Mouse (Mus musculus) forebrain, embryonic 16.5 days (tissue): ENCODE measurements around the gene Dclk3. TPM values are rescaled to one million over a fixed set of nuclear protein-coding genes. Genes with fewer than 3 reads are reported as not detected.

Experiments used
- ATAC-seq: fragments of 200-750 bp; cut with Nextera tagmentation; 2 replicates; pipeline ENCODE4 v1.8.0; 2017; ENCODE audit warnings: mild to moderate bottlenecking, moderate library complexity
- H3K27ac ChIP-seq: fragments of 300-500 bp; sonication (generic); 2 replicates; pipeline ENCODE4 v1.5.1; 2014; ENCODE audit warnings: low read length, control low read depth
- H3K27me3 ChIP-seq: fragments of 300-500 bp; sonication (generic); replicated peaks from 2 replicates; pipeline ENCODE4 v1.6.1; 2014; ENCODE audit warnings: low read length; ENCODE audit not compliant: control insufficient read depth, insufficient read depth
- H3K36me3 ChIP-seq: fragments of 300-500 bp; sonication (generic); 2 replicates; pipeline ENCODE4 v1.6.1; 2014; ENCODE audit not compliant: control insufficient read depth, insufficient read depth
- H3K4me1 ChIP-seq: fragments of 300-500 bp; sonication (generic); replicated peaks from 2 replicates; pipeline ENCODE4 v1.6.1; 2014; ENCODE audit warnings: low read length; ENCODE audit not compliant: control insufficient read depth, insufficient read depth
- H3K4me2 ChIP-seq: fragments of 300-500 bp; sonication (generic); 2 replicates; pipeline ENCODE4 v1.6.1; 2014; ENCODE audit warnings: mild to moderate bottlenecking, low read length, control low read depth
- H3K4me3 ChIP-seq: fragments of 300-500 bp; sonication (generic); replicated peaks from 2 replicates; pipeline ENCODE4 v1.5.1; 2014; ENCODE audit warnings: mild to moderate bottlenecking, low read length, control low read depth
- H3K9ac ChIP-seq: fragments of 300-500 bp; sonication (generic); replicated peaks from 2 replicates; pipeline ENCODE4 v1.6.1; 2014; ENCODE audit warnings: low read depth, low read length, control low read depth
- H3K9me3 ChIP-seq: fragments of 300-500 bp; sonication (generic); 2 replicates; pipeline ENCODE4 v1.6.1; 2016; ENCODE audit warnings: low read length; ENCODE audit not compliant: control insufficient read depth
- WGBS: fragments of 180-500 bp; shearing (Covaris S2); extraction: QIAGEN DNeasy Blood & Tissue Kit; methylation state at CpG from one replicate; pipeline ENCODE4 v1.1.7; 2014; 5-methylcytosine and 5-hydroxymethylcytosine counted together
- polyA plus RNA-seq: library from polyadenylated mRNA; unstranded; fragments of >200 nt; fragmentation: Nextera tagmentation; extraction: Ambion mirVana; gene quantifications from 2 replicates; pipeline ENCODE4 v1.2.1, GENCODE M21; 2015

Gene Dclk3
- polyA plus RNA-seq, 1 experiment from 2014 or later: 8.3 TPM

- Histone ChIP-seq H3K27ac (no peak overlapping the region), H3K4me1 (peaks cover 8% of the 10 kb centered on the region), H3K9me3 (no peaks in the 10 kb centered on the region), H3K9ac (no peak overlapping the region), H3K36me3 (no peaks in the 10 kb centered on the region), H3K4me3 (no peak overlapping the region), H3K4me2 (no peak overlapping the region), H3K27me3 (no peaks in the 10 kb centered on the region)
- 73% methylated on average over 3 of the region's 3 CpGs for WGBS
- ATAC-seq: no peak
These were observed 15.0 kb downstream of the Dclk3 start for GRCm38 (mm10) chr9:111453895-111454294.

DNA sequence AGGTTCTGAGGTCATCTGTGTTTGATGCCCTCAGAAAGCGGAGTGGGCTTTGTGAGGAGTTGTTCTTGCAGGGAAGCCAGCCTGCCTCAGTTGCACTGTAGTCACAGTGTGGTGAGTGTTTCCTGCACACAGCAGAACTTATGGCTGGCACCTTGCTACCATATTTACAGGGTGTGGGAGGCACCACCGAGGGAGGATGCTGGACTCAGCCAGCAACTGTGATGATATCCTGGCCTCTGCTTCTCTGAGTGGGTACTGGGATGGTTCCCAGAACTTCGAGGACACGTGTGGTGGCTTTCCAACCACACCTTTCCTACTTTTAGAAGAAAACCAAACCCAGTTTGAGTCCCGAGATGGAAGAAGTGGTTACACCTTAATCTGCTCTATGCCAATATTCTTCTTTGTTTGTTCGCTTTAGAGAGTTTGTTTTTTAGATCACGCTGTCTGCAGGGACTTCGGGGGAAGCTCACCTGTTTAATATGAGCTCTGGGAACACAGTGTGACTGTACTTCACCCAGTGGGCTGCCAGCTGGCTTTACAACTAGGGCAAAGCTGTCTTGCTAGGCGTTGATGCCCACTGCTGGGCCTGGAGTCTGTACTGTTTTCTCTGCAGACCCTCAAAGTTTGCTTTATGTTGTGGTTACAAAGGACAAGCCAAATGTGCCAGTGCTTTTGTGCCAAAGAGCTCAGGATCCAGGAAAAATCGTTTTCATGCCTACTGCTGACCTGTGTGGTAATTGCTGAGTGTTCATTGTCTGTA lies 18.5 kb downstream of the Dclk3 start:
- Histone ChIP-seq H3K27me3 (no peaks in the 10 kb centered on the region), H3K4me2 (no peak overlapping the region), H3K36me3 (no peaks in the 10 kb centered on the region), H3K4me1 (peaks cover 8% of the 10 kb centered on the region), H3K4me3 (no peak overlapping the region), H3K9me3 (no peaks in the 10 kb centered on the region), H3K9ac (no peak overlapping the region), H3K27ac (no peak overlapping the region)
- WGBS: 70% methylated on average over 10 of the region's 10 CpGs
- ATAC-seq: no peak

- Histone ChIP-seq H3K9ac (no peak overlapping the region), H3K9me3 (no peaks in the 10 kb centered on the region), H3K4me1 (peaks cover 12% of the 10 kb centered on the region), H3K4me2 (no peak overlapping the region), H3K36me3 (no peaks in the 10 kb centered on the region), H3K4me3 (no peak overlapping the region), H3K27me3 (no peaks in the 10 kb centered on the region), H3K27ac (no peak overlapping the region)
- WGBS: 29% methylated on average over 4 of the region's 4 CpGs
- 0 out of 2 replicates have a peak, but pooled peaks have one; percentile 23 for ATAC-seq
These were observed 19.0 kb downstream of the Dclk3 start for GRCm38 (mm10) chr9:111457936-111458310.

DNA sequence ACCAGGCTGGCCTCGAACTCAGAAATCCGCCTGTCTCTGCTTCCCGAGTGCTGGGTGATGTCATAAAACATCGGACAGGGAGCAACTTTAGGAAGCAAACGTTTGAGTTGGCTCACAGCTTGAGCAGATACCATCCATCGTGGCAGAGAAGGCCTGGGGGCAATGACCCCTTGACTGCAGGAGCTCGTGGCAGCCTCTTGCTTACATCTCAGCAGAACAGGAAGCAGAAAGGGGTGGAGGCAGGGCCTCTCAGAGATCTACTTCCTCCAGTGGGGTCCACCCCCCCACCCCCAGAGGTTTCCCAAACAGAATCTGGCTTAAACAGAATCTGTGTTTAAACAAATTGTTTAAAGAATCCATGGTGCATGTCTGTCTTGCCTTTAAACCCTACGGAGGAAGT lies 20.6 kb downstream of the Dclk3 start:
- ATAC-seq: no peak
- H3K4me3 ChIP-seq: no peak overlapping the region
- H3K9ac ChIP-seq: no peak overlapping the region
- WGBS: 79% methylated on average over 8 of the region's 8 CpGs
- no peaks in the 10 kb centered on the region for H3K27me3 ChIP-seq
- no peak overlapping the region for H3K4me2 ChIP-seq
- H3K4me1 ChIP-seq: peaks cover 12% of the 10 kb centered on the region
- H3K27ac ChIP-seq: no peak overlapping the region
- H3K9me3 ChIP-seq: no peaks in the 10 kb centered on the region
- no peaks in the 10 kb centered on the region for H3K36me3 ChIP-seq

GRCm38 (mm10) chr9:111460201-111460814 lies 21.4 kb downstream of the Dclk3 start:
- Histone ChIP-seq H3K9ac (no peak overlapping the region), H3K4me3 (no peak overlapping the region), H3K4me1 (peaks cover 12% of the 10 kb centered on the region), H3K4me2 (no peak overlapping the region), H3K27ac (no peak overlapping the region), H3K27me3 (no peaks in the 10 kb centered on the region), H3K36me3 (no peaks in the 10 kb centered on the region), H3K9me3 (no peaks in the 10 kb centered on the region)
- WGBS: 26% methylated on average over 6 of the region's 6 CpGs
- peak; percentile 52 for ATAC-seq

DNA sequence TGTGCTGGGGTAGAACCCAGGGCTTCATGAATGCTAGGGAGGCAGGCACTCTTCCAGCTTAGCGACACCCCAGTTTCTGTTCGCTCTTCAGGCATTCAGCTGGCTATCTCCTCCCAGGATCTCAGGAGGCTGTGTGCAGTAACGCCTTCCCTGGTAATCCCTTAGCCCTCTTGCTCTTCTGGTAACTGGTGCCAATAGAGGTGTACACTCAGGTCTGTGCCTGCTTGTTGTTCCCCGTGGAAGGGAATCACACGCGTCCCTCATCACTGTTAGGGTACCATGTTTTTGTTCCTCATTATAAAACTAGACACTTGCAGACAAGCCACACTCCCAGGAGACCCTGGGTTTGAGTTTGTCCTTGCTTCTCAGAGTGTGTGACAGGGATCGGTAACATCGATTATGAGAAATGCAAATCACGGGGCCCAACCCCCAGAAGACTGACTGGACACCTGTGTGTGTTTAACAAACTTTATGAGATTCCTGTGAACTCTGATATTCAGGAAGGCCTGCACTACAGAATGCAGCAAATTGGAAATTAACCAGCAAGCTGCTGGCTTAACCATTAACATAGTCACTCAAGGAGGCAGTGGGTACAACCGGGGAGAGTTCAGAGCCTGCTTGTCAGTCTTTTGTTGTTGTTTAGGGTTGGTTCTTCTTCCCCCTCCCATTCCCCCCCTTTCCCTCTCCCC lies 22.7 kb downstream of the Dclk3 start:
- Histone ChIP-seq H3K4me3 (no peak overlapping the region), H3K4me2 (no peak overlapping the region), H3K9me3 (no peaks in the 10 kb centered on the region), H3K36me3 (no peaks in the 10 kb centered on the region), H3K27me3 (no peaks in the 10 kb centered on the region), H3K9ac (no peak overlapping the region), H3K27ac (no peak overlapping the region), H3K4me1 (peaks cover 12% of the 10 kb centered on the region)
- ATAC-seq: no peak
- 78% methylated on average over 10 of the region's 10 CpGs for WGBS

DNA sequence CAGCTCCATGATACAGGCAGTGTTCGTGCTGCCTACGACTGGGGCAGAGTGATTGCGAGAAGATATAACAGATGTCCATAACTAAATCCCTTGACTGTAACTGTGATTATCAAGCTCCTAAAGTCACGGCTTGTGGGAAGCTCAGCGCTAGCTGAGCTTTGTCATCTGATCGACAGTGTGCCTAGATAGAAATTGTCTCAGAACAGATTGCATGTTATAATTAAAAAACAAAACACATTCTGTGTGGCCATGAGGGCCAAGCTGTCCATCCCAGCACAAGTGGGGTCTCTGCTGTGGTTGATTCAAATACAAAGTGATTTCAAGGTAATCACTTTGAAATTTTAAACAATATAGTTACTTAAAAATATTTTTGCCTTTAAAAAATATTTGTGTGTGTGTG lies 26.8 kb downstream of the Dclk3 start:
- Histone ChIP-seq H3K9me3 (no peaks in the 10 kb centered on the region), H3K27me3 (no peaks in the 10 kb centered on the region), H3K36me3 (no peaks in the 10 kb centered on the region), H3K27ac (no peak overlapping the region), H3K4me2 (no peak overlapping the region), H3K9ac (no peak overlapping the region), H3K4me1 (0 out of 2 replicates have a peak, but pooled peaks cover 4% of the 10 kb centered on the region), H3K4me3 (no peak overlapping the region)
- 70% methylated on average over 6 of the region's 6 CpGs for WGBS
- ATAC-seq: no peak

GRCm38 (mm10) chr9:111473686-111474457 lies 35.0 kb downstream of the Dclk3 start:
- no peak overlapping the region for H3K9ac ChIP-seq
- H3K4me1 ChIP-seq: peaks cover 23% of the 10 kb centered on the region
- no peaks in the 10 kb centered on the region for H3K27me3 ChIP-seq
- no peak overlapping the region for H3K4me2 ChIP-seq
- no peak overlapping the region for H3K27ac ChIP-seq
- WGBS: 45% methylated on average over 21 of the region's 21 CpGs
- H3K36me3 ChIP-seq: no peaks in the 10 kb centered on the region
- no peak for ATAC-seq
- H3K4me3 ChIP-seq: no peak overlapping the region
- H3K9me3 ChIP-seq: no peaks in the 10 kb centered on the region

- ATAC-seq: no peak
- Histone ChIP-seq H3K4me2 (no peak overlapping the region), H3K9ac (no peak overlapping the region), H3K4me1 (peaks cover 23% of the 10 kb centered on the region), H3K9me3 (no peaks in the 10 kb centered on the region), H3K36me3 (no peaks in the 10 kb centered on the region), H3K4me3 (no peak overlapping the region), H3K27ac (no peak overlapping the region), H3K27me3 (no peaks in the 10 kb centered on the region)
- WGBS: 12% methylated on average over 3 of the region's 3 CpGs
These were observed 35.5 kb downstream of the Dclk3 start for GRCm38 (mm10) chr9:111474458-111474745.
